ENCODE assay signal across 27 mouse cellular contexts in genomic region chr16:6247569-6247968, GRCm38 (mm10).
DNase-seq lines count a peak whose midpoint lies in the region; ATAC-seq and TF ChIP-seq lines count a peak whose summit lies in the region.
"Had no signal": no experiment of that assay in that cellular context is flagged by ENCODE, and none has a peak within 500 bp of the region (broad histone marks: within the 10 kb centered on the region; RNA-seq: fewer than 3 reads in every experiment).

No protein-coding gene starts in this region.

- H3K27ac ChIP-seq in neural tube, embryonic 12.5 days, result no peak overlapping the region
- no peak overlapping the region for H3K27ac ChIP-seq in lung, postnatal 0 days (ENCODE audit: low read length)
- H3K27ac ChIP-seq: embryonic facial prominence, embryonic 12.5 days; forebrain, embryonic 12.5 days; forebrain, embryonic 15.5 days; heart, adult 2 months; heart, embryonic 10.5 days; heart, embryonic 13.5 days; hindbrain, embryonic 14.5 days; hindbrain, postnatal 0 days had no signal

- H3K9ac ChIP-seq in neural tube, embryonic 12.5 days, result no peak overlapping the region
- no peak overlapping the region for H3K9ac ChIP-seq in lung, postnatal 0 days (replicated peaks; ENCODE audit: low read depth)
- H3K9ac ChIP-seq: embryonic facial prominence, embryonic 12.5 days; forebrain, embryonic 12.5 days; forebrain, embryonic 15.5 days; heart, embryonic 13.5 days; hindbrain, embryonic 14.5 days had no signal

- no peaks in the 10 kb centered on the region for H3K9me3 ChIP-seq in neural tube, embryonic 12.5 days
- no peaks in the 10 kb centered on the region for H3K9me3 ChIP-seq in lung, postnatal 0 days (ENCODE audit: low read length)
- H3K9me3 ChIP-seq: embryonic facial prominence, embryonic 12.5 days; forebrain, embryonic 12.5 days; forebrain, embryonic 15.5 days; heart, embryonic 10.5 days; heart, embryonic 13.5 days had no signal

- peak; percentile 3 for DNase-seq in embryo, embryonic 10 days (ENCODE audit: low spot score)
- no peak for DNase-seq in embryo, embryonic 9.5 days (ENCODE audit: extremely low spot score)
- DNase-seq in neural tube, embryonic 10.5 days (ENCODE audit: extremely low spot score, low spot score), result no peak
- peak; percentile 75 for DNase-seq in retina, embryonic 14.5 days (ENCODE audit: low spot score)
- no peak for DNase-seq in lung, postnatal 0 days (ENCODE audit: low spot score)
- no peak for DNase-seq in cerebellum, adult 11 months
- DNase-seq: adrenal gland, postnatal 10 days; adrenal gland, postnatal 36 days; cerebellum, adult 2 months; cerebellum, postnatal 10 days; cerebellum, postnatal 36 days; gastrocnemius, postnatal 10 days; gastrocnemius, postnatal 36 days; heart, adult 2 months; heart, postnatal 14 days; heart, postnatal 4 days had no signal

- peak; percentile 21; the same call in 1 of the 2 replicates for ATAC-seq in neural tube, embryonic 12.5 days (ENCODE audit: low FRiP score, low read depth)
- no peak for ATAC-seq in lung, postnatal 0 days
- ATAC-seq: forebrain, embryonic 15.5 days; hindbrain, postnatal 0 days; inflammation-experienced regulatory T-cells, adult 6 months; Patski had no signal

- H3K36me3 ChIP-seq in neural tube, embryonic 12.5 days, result no peaks in the 10 kb centered on the region
- H3K36me3 ChIP-seq in lung, postnatal 0 days (ENCODE audit: insufficient read depth, low read length), result no peaks in the 10 kb centered on the region
- H3K36me3 ChIP-seq: embryonic facial prominence, embryonic 12.5 days; forebrain, embryonic 12.5 days; forebrain, embryonic 15.5 days; heart, embryonic 10.5 days; heart, embryonic 13.5 days had no signal

- no peak for TF ChIP-seq CTCF in lung, postnatal 0 days (IDR thresholded peaks at IDR 0.05)

- WGBS in neural tube, embryonic 12.5 days, result 11% methylated on average over 4 of the region's 4 CpGs
- WGBS in lung, postnatal 0 days, result 80% methylated on average over 4 of the region's 4 CpGs

- H3K4me3 ChIP-seq in neural tube, embryonic 12.5 days, result no peak overlapping the region
- no peak overlapping the region for H3K4me3 ChIP-seq in lung, postnatal 0 days (ENCODE audit: low read depth, low read length)
- H3K4me3 ChIP-seq: embryonic facial prominence, embryonic 12.5 days; erythroblast, embryonic 14.5 days; forebrain, embryonic 12.5 days; forebrain, embryonic 15.5 days; heart, adult 2 months; heart, embryonic 10.5 days; heart, embryonic 13.5 days had no signal

- no peaks in the 10 kb centered on the region for H3K4me1 ChIP-seq in neural tube, embryonic 12.5 days
- H3K4me1 ChIP-seq in lung, postnatal 0 days (ENCODE audit: insufficient read depth, low read depth, low read length), result no peaks in the 10 kb centered on the region
- H3K4me1 ChIP-seq: embryonic facial prominence, embryonic 12.5 days; forebrain, embryonic 12.5 days; forebrain, embryonic 15.5 days; heart, embryonic 10.5 days; heart, embryonic 13.5 days had no signal

- H3K27me3 ChIP-seq in neural tube, embryonic 12.5 days (replicated peaks), result no peaks in the 10 kb centered on the region
- no peaks in the 10 kb centered on the region for H3K27me3 ChIP-seq in lung, postnatal 0 days (replicated peaks; ENCODE audit: insufficient read depth, low read length)
- H3K27me3 ChIP-seq: embryonic facial prominence, embryonic 12.5 days; forebrain, embryonic 12.5 days; forebrain, embryonic 15.5 days; heart, embryonic 13.5 days; Patski had no signal

- H3K4me2 ChIP-seq in neural tube, embryonic 12.5 days (replicated peaks), result no peak overlapping the region
- H3K4me2 ChIP-seq in lung, postnatal 0 days (replicated peaks; ENCODE audit: low read depth, low read length), result no peak overlapping the region
- H3K4me2 ChIP-seq: embryonic facial prominence, embryonic 12.5 days; forebrain, embryonic 12.5 days; forebrain, embryonic 15.5 days; heart, embryonic 13.5 days; hindbrain, embryonic 14.5 days had no signal

- TF ChIP-seq EP300 in lung, postnatal 0 days (IDR thresholded peaks at IDR 0.05), result no peak

Comparison
In these comparisons a context has a peak if more than half of its experiments do, and no peak if none do; other contexts are left out.
1. DNase-seq: peak in embryo, embryonic 10 days (single experiment) and retina, embryonic 14.5 days (single experiment); none in embryo, embryonic 9.5 days (single experiment), neural tube, embryonic 10.5 days (single experiment), lung, postnatal 0 days (single experiment) and cerebellum, adult 11 months (single experiment).